Mouse (Mus musculus) ES-Bruce4 (cell line): Measurements from ENCODE around the gene Cyp2g1.

Experiments used
- CTCF ChIP-seq: IDR thresholded peaks from one replicate; pipeline ENCODE4 v1.8.1; 2011; ENCODE audit warnings: low read depth, low read length
- EP300 ChIP-seq: IDR thresholded peaks from 2 replicates; pipeline ENCODE4 v1.6.1; 2011; ENCODE audit warnings: low read depth, low read length; ENCODE audit not compliant: insufficient read depth

DNA sequence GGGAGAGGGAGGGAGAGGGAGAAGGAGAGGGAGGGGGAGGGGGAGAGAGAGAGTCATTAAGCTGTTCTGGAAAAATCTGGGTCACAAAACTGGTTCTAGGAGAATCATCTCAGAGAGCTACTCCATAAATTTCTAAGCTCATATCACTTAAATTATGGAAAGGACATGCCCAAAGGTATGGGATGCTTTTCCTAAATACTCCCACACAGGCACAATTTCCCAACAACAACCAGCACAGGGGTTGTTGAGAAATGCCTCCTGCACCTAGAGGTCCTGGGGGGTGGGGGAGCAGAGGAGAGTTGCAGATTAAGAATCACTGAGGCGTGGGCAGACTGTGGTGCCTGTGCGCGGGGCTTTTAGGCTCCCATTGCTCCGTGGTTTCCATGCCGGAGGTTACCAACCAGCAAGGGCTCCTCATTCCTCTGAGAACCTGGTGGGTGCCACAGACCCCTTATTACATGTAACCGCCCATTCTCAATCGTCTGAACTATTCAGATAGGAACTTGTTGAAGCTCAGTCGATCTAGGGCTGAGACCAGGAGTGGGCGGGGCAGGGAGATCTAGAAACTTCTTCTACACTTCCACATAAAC is 38.7 kb upstream of the Cyp2g1 start:
- TF ChIP-seq CTCF: no peak
- TF ChIP-seq EP300: no peak
